Mouse (Mus musculus) liver, postnatal 0 days (tissue): Measurements from ENCODE around the gene Exog. TPM values are rescaled to one million over a fixed set of nuclear protein-coding genes. Genes with fewer than 3 reads are reported as not detected.

Source experiments
- ATAC-seq: fragments of 200-750 bp; cut with Nextera tagmentation; 2 replicates; pipeline ENCODE4 v1.8.0; 2017; ENCODE audit warnings: mild to moderate bottlenecking, moderate library complexity
- DNase-seq: peaks from one replicate; pipeline ENCODE4 v3.0.0-alpha.2; 2016
- H3K27ac ChIP-seq: fragments of 300-500 bp; sonication (generic); 2 replicates; pipeline ENCODE4 v1.5.1; 2014; ENCODE audit warnings: antibody characterized with exemption, moderate library complexity, mild to moderate bottlenecking, low read depth
- H3K27me3 ChIP-seq: fragments of 300-500 bp; sonication (generic); 2 replicates; pipeline ENCODE4 v1.6.1; 2014; ENCODE audit warnings: low read length, control low read depth, mixed read lengths; ENCODE audit not compliant: insufficient read depth
- H3K36me3 ChIP-seq: fragments of 300-500 bp; sonication (generic); replicated peaks from 2 replicates; pipeline ENCODE4 v1.6.1; 2014; ENCODE audit warnings: mild to moderate bottlenecking, control low read depth, low read length, moderate library complexity, mixed read lengths; ENCODE audit not compliant: insufficient read depth
- H3K4me1 ChIP-seq: fragments of 300-500 bp; sonication (generic); 2 replicates; pipeline ENCODE4 v1.6.1; 2014; ENCODE audit warnings: antibody characterized with exemption, mild to moderate bottlenecking, control low read depth; ENCODE audit not compliant: insufficient read depth
- H3K4me2 ChIP-seq: fragments of 300-500 bp; sonication (generic); 2 replicates; pipeline ENCODE4 v1.6.1; 2014; ENCODE audit warnings: low read depth, mild to moderate bottlenecking, low read length, moderate library complexity, mixed read lengths
- H3K4me3 ChIP-seq: fragments of 300-500 bp; sonication (generic); 2 replicates; pipeline ENCODE4 v1.5.1; 2014; ENCODE audit warnings: low read depth, low read length
- H3K9ac ChIP-seq: fragments of 300-500 bp; sonication (generic); replicated peaks from 2 replicates; pipeline ENCODE4 v1.6.1; 2014; ENCODE audit warnings: mild to moderate bottlenecking, moderate library complexity
- H3K9me3 ChIP-seq: fragments of 300-500 bp; sonication (generic); 2 replicates; pipeline ENCODE4 v1.6.1; 2016; ENCODE audit warnings: mild to moderate bottlenecking, control low read depth, low read length, mixed read lengths
- CTCF ChIP-seq: sonication (generic); IDR thresholded peaks from 2 replicates; pipeline ENCODE4 v1.5.1; 2016; ENCODE audit warnings: antibody characterized with exemption, low read depth
- EP300 ChIP-seq: IDR thresholded peaks from 2 replicates; pipeline ENCODE4 v1.6.1; 2016; ENCODE audit warnings: antibody characterized with exemption, low read depth, mild to moderate bottlenecking
- WGBS: fragments of 180-500 bp; shearing (Covaris S2); extraction: QIAGEN DNeasy Blood & Tissue Kit; methylation state at CpG from one replicate; pipeline ENCODE4 v1.1.7; 2014; ENCODE audit not compliant: insufficient replicate concordance; 5-methylcytosine and 5-hydroxymethylcytosine counted together
- polyA plus RNA-seq: library from polyadenylated mRNA; unstranded; fragments of >200 nt; fragmentation: Nextera tagmentation; extraction: Ambion mirVana; gene quantifications from 2 replicates; pipeline ENCODE4 v1.2.1, GENCODE M21; 2015

The Exog gene
- polyA plus RNA-seq, 1 experiment from 2014 or later: 3.8 TPM

GRCm38 (mm10) chr9:119512993-119513392 lies 68.2 kb downstream of the Exog start:
- 85% methylated on average over 9 of the region's 9 CpGs for WGBS
- H3K36me3 ChIP-seq: no peaks in the 10 kb centered on the region
- no peak overlapping the region for H3K27ac ChIP-seq
- no peak for ATAC-seq
- TF ChIP-seq EP300 (no peak), CTCF (no peak)
- H3K4me3 ChIP-seq: no peak overlapping the region
- H3K4me2 ChIP-seq: no peak overlapping the region
- H3K9ac ChIP-seq: no peak overlapping the region
- DNase-seq: no peak
- no peaks in the 10 kb centered on the region for H3K27me3 ChIP-seq
- no peaks in the 10 kb centered on the region for H3K4me1 ChIP-seq
- H3K9me3 ChIP-seq: no peaks in the 10 kb centered on the region

GRCm38 (mm10) chr9:119513816-119514215 lies 69.1 kb downstream of the Exog start:
- TF ChIP-seq EP300 (no peak), CTCF (no peak)
- Histone ChIP-seq H3K36me3 (no peaks in the 10 kb centered on the region), H3K4me3 (no peak overlapping the region), H3K9ac (no peak overlapping the region), H3K27me3 (no peaks in the 10 kb centered on the region), H3K4me1 (no peaks in the 10 kb centered on the region), H3K4me2 (no peak overlapping the region), H3K27ac (no peak overlapping the region), H3K9me3 (no peaks in the 10 kb centered on the region)
- DNase-seq: no peak
- ATAC-seq: no peak
- WGBS: 71% methylated on average over 8 of the region's 8 CpGs

GRCm38 (mm10) chr9:119514986-119515385 lies 70.2 kb downstream of the Exog start:
- Histone ChIP-seq H3K36me3 (no peaks in the 10 kb centered on the region), H3K4me3 (no peak overlapping the region), H3K27ac (no peak overlapping the region), H3K9ac (no peak overlapping the region), H3K27me3 (no peaks in the 10 kb centered on the region), H3K4me1 (no peaks in the 10 kb centered on the region), H3K9me3 (no peaks in the 10 kb centered on the region), H3K4me2 (no peak overlapping the region)
- DNase-seq (no peak), ATAC-seq (no peak)
- TF ChIP-seq EP300 (no peak), CTCF (no peak)
- 68% methylated on average over 8 of the region's 8 CpGs for WGBS

Other genes with a start within 250 kb of the Exog start
- gene Slc22a13, start 235.8 kb upstream of the Exog start, polyA plus RNA-seq: not detected in 2 replicates
- gene Oxsr1, start 122.5 kb upstream of the Exog start, polyA plus RNA-seq: 3.8 and 4.1 TPM in 2 replicates
- gene Acaa1a, start 105.3 kb upstream of the Exog start, polyA plus RNA-seq: 132 and 141 TPM in 2 replicates
- 15.6 and 16.7 TPM in 2 replicates for gene Myd88, start 103.5 kb upstream of the Exog start, polyA plus RNA-seq
- 8.2 and 9.2 TPM in 2 replicates for gene Xylb, start 87.6 kb upstream of the Exog start, polyA plus RNA-seq
- gene Slc22a14, start 79.4 kb upstream of the Exog start, polyA plus RNA-seq: not detected in 2 replicates
- 2.2 and 4.1 TPM in 2 replicates for gene Acvr2b, start 42.8 kb upstream of the Exog start, polyA plus RNA-seq
- 0.01 TPM in 2 replicates for gene Scn5a, start 134.1 kb downstream of the Exog start, polyA plus RNA-seq